Mouse (Mus musculus) stomach, postnatal 0 days (tissue): ENCODE measurements around the gene Ltbp1. TPM values are rescaled to one million over a fixed set of nuclear protein-coding genes. Genes with fewer than 3 reads are reported as not detected.

Experiments used
- ATAC-seq: fragments of 200-750 bp; cut with Nextera tagmentation; 2 replicates; pipeline ENCODE4 v1.8.0; 2017; ENCODE audit not compliant: low FRiP score, low TSS enrichment
- DNase-seq: peaks from one replicate; pipeline ENCODE4 v3.0.0-alpha.2; 2016; ENCODE audit warnings: low spot score
- H3K27ac ChIP-seq: fragments of 300-500 bp; sonication (generic); replicated peaks from 2 replicates; pipeline ENCODE4 v1.5.1; 2014; ENCODE audit warnings: mild to moderate bottlenecking, control low read depth
- H3K27me3 ChIP-seq: fragments of 300-500 bp; sonication (generic); 2 replicates; pipeline ENCODE4 v1.6.1; 2014; ENCODE audit warnings: low read length; ENCODE audit not compliant: control insufficient read depth, insufficient read depth
- H3K36me3 ChIP-seq: fragments of 300-500 bp; sonication (generic); 2 replicates; pipeline ENCODE4 v1.6.1; 2014; ENCODE audit warnings: low read length, mixed read lengths; ENCODE audit not compliant: control insufficient read depth, insufficient read depth
- H3K4me1 ChIP-seq: fragments of 300-500 bp; sonication (generic); replicated peaks from 2 replicates; pipeline ENCODE4 v1.6.1; 2014; ENCODE audit warnings: antibody characterized with exemption; ENCODE audit not compliant: control insufficient read depth, insufficient read depth
- H3K4me2 ChIP-seq: fragments of 300-500 bp; sonication (generic); replicated peaks from 2 replicates; pipeline ENCODE4 v1.6.1; 2014; ENCODE audit warnings: low read depth, mild to moderate bottlenecking, control low read depth, moderate library complexity
- H3K4me3 ChIP-seq: fragments of 300-500 bp; sonication (generic); 2 replicates; pipeline ENCODE4 v1.5.1; 2014; ENCODE audit warnings: low read depth, low read length, control low read depth
- H3K9ac ChIP-seq: fragments of 300-500 bp; sonication (generic); 2 replicates; pipeline ENCODE4 v1.6.1; 2014; ENCODE audit warnings: mild to moderate bottlenecking, low read length, control low read depth, mixed read lengths
- H3K9me3 ChIP-seq: fragments of 300-500 bp; sonication (generic); 2 replicates; pipeline ENCODE4 v1.6.1; 2016; ENCODE audit warnings: low read length; ENCODE audit not compliant: control insufficient read depth
- CTCF ChIP-seq: IDR thresholded peaks from 2 replicates; pipeline ENCODE4 v1.5.1; 2016; ENCODE audit warnings: antibody characterized with exemption, low read depth, mild to moderate bottlenecking, moderate library complexity
- EP300 ChIP-seq: optimal IDR thresholded peaks from 2 replicates; pipeline ENCODE3; 2016; ENCODE audit warnings: antibody characterized with exemption
- whole genome bisulfite sequencing: fragments of 180-500 bp; shearing (Covaris S2); extraction: QIAGEN DNeasy Blood & Tissue Kit; methylation state at CpG from one replicate; pipeline ENCODE4 v1.1.7; 2014; 5-methylcytosine and 5-hydroxymethylcytosine counted together
- polyA plus RNA-seq: library from polyadenylated mRNA; unstranded; fragments of >200 nt; fragmentation: Nextera tagmentation; extraction: Ambion mirVana; gene quantifications from 2 replicates; pipeline ENCODE4 v1.2.1, GENCODE M21; 2015

The Ltbp1 gene
- polyA plus RNA-seq, 1 experiment from 2014 or later: 16.2 TPM

DNA sequence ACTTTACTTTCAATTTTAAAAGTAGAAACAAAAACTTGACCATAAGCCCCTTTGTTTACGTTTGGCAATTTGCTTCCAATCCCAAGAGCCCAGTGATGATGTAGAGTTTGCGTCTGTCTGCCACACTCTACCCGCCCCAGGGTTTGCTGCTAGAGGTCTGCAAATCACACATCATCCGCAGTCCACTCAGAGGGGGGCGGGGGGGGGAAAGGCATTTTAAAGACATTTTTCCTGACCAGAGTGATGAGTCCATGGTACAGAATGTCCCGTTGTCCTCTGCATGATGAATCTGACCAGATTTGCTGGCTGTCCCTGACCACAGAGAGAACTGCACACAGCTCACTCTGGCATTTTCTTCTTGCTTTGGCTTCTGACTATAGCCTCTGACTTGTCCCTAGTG is 269.9 kb downstream of the Ltbp1 start:
- TF ChIP-seq EP300 (no peak), CTCF (no peak)
- no peak overlapping the region for H3K4me3 ChIP-seq
- H3K27ac ChIP-seq: no peak overlapping the region
- H3K9me3 ChIP-seq: no peaks in the 10 kb centered on the region
- DNase-seq (no peak), ATAC-seq (no peak)
- H3K27me3 ChIP-seq: no peaks in the 10 kb centered on the region
- H3K4me2 ChIP-seq: no peak overlapping the region
- H3K36me3 ChIP-seq: no peaks in the 10 kb centered on the region
- H3K4me1 ChIP-seq: no peaks in the 10 kb centered on the region
- 52% methylated on average over 6 of the region's 6 CpGs for WGBS
- H3K9ac ChIP-seq: no peak overlapping the region

DNA sequence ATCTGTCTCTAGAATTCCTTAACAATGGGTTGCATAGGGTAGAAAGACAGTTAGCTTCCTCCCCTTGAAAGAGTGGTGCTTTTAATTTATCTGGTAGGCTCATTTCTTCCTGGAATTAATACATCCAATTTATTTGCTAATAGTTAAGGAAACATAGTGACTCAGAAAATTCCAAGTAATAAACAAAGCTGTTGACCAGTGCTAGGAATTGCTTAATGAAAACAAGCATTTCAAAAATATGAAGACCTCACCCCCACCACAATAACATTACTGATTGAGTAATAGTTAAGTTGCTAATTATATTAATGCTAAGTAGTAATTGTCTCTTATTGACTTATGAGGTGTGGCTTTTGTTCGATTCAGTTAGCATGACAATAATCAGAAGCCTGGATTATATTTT is 272.7 kb downstream of the Ltbp1 start:
- ATAC-seq (no peak), DNase-seq (no peak)
- H3K9me3 ChIP-seq: no peaks in the 10 kb centered on the region
- no peaks in the 10 kb centered on the region for H3K27me3 ChIP-seq
- H3K36me3 ChIP-seq: no peaks in the 10 kb centered on the region
- H3K9ac ChIP-seq: no peak overlapping the region
- H3K4me3 ChIP-seq: no peak overlapping the region
- WGBS: 68% methylated on average over 1 of the region's 1 CpGs
- no peak overlapping the region for H3K27ac ChIP-seq
- no peak for TF ChIP-seq CTCF
- TF ChIP-seq EP300: no peak
- no peaks in the 10 kb centered on the region for H3K4me1 ChIP-seq
- no peak overlapping the region for H3K4me2 ChIP-seq

DNA sequence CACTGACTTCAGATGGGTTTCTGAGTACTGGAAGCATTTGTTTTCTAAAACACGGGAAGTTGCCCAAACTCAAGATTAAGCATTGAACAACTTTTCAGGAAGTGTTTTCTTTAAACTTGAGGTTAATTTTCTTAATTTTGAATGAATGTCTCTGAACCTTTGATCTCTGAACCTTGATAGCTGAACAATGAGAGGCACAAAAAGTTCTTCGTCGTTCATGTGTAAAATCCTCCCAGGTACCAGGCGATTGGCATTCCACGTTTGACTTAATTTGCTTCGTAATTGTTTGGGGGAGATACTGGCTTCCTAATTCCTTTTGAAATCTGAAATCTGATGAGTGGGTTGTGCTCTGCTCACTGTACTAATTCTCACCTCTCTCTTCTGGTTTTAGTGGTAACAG is 273.2 kb downstream of the Ltbp1 start:
- H3K9me3 ChIP-seq: no peaks in the 10 kb centered on the region
- H3K4me2 ChIP-seq: no peak overlapping the region
- H3K4me1 ChIP-seq: no peaks in the 10 kb centered on the region
- no peaks in the 10 kb centered on the region for H3K27me3 ChIP-seq
- H3K9ac ChIP-seq: no peak overlapping the region
- WGBS: 70% methylated on average over 6 of the region's 6 CpGs
- DNase-seq: no peak
- TF ChIP-seq EP300 (no peak), CTCF (no peak)
- no peak overlapping the region for H3K27ac ChIP-seq
- ATAC-seq: no peak
- no peak overlapping the region for H3K4me3 ChIP-seq
- H3K36me3 ChIP-seq: no peaks in the 10 kb centered on the region

DNA sequence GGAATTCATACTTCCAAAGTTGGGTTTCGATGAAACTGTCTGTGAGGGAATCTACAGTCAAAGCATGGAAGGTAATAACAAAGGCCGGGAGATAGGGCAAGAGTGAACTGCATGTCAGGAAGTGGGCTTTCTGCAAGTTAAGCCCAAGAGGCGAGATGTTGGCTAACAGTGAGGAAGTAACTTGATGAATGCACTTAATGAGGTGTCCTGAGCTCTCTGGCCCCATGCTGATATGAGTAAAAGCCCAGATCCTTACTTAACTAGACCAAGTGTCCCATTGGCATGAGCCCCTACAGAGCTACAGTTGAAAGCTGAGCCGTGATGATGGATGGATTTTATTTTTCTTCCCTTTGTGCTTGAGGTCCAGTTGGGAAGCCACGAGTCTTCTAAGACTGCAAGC is 276.0 kb downstream of the Ltbp1 start:
- WGBS: 82% methylated on average over 5 of the region's 5 CpGs
- Histone ChIP-seq H3K4me3 (no peak overlapping the region), H3K9me3 (no peaks in the 10 kb centered on the region), H3K27ac (no peak overlapping the region), H3K4me1 (no peaks in the 10 kb centered on the region), H3K4me2 (no peak overlapping the region), H3K27me3 (no peaks in the 10 kb centered on the region), H3K9ac (no peak overlapping the region), H3K36me3 (no peaks in the 10 kb centered on the region)
- no peak for ATAC-seq
- no peak for TF ChIP-seq EP300
- TF ChIP-seq CTCF: no peak
- no peak for DNase-seq

DNA sequence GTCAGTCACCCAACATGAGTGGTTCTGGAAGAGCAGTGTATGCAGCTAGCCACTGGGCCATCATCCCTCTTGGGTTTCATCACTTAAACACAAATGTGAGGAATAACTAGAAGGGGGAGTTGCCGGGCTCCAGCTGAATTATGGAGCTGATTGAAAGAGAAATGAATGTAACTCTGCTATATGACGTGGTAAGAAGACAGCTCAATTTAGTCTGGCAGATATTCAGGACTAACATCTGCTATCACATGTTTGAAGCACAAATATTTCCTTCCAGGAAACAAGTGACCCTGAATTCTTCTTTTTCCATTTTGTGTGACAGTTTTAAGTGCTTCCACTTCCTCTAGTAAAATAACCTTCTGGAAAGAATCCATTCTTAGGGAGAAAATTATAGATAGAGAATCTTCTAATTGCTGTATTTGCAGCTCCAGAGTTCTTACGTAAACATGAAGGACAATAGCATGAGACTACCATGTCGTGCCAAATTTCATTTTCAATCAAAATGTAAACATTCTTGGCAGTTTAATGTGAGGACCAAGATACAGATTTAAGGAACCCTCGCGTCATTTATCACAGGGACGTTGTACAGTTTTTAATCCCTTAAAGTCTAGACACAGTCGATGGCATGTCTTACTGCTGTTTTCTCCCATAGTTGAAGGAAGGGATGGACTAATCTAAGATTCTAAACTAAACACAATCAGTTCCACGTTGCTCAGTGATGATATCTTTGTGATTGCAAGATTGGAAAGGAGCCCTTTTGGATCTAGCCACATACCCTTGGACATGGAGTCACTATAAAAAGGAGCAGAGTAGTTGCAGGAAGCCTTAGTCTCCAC is 279.7 kb downstream of the Ltbp1 start:
- no peaks in the 10 kb centered on the region for H3K4me1 ChIP-seq
- ATAC-seq: no peak
- no peaks in the 10 kb centered on the region for H3K27me3 ChIP-seq
- H3K4me3 ChIP-seq: no peak overlapping the region
- WGBS: 35% methylated on average over 9 of the region's 9 CpGs
- H3K9ac ChIP-seq: no peak overlapping the region
- H3K4me2 ChIP-seq: no peak overlapping the region
- H3K36me3 ChIP-seq: no peaks in the 10 kb centered on the region
- H3K27ac ChIP-seq: 0 out of 2 replicates have a peak overlapping the region, but pooled peaks have one; percentile 2
- TF ChIP-seq EP300: no peak
- TF ChIP-seq CTCF: no peak
- H3K9me3 ChIP-seq: no peaks in the 10 kb centered on the region
- DNase-seq: no peak

DNA sequence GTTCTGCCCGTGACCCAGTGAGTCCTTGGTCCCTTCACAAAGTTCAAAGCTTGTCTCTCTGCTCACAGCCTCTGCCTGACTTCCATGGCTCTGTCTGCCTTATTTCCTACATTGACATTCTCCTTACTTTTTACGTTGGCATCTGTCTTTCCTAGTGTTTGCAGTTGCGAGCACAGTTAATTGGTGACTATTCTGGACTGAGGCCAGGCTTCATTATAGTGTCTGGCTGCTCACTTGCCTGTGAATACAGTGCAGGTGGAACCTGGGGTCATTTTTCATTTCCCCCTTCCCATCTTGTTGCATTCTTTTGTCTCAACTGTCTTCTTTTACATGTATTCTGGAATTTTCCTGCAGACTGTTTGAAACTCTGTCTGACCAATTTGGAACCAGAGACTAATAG is 287.6 kb downstream of the Ltbp1 start:
- H3K4me3 ChIP-seq: no peak overlapping the region
- WGBS: 72% methylated on average over 3 of the region's 3 CpGs
- TF ChIP-seq CTCF (no peak), EP300 (no peak)
- H3K9ac ChIP-seq: no peak overlapping the region
- ATAC-seq (no peak), DNase-seq (no peak)
- H3K27me3 ChIP-seq: no peaks in the 10 kb centered on the region
- H3K4me2 ChIP-seq: no peak overlapping the region
- no peaks in the 10 kb centered on the region for H3K4me1 ChIP-seq
- no peaks in the 10 kb centered on the region for H3K9me3 ChIP-seq
- H3K27ac ChIP-seq: no peak overlapping the region
- no peaks in the 10 kb centered on the region for H3K36me3 ChIP-seq
